Mouse (Mus musculus) lung, adult 2 months (tissue): Measurements from ENCODE around the gene Gna14. TPM values are rescaled to one million over a fixed set of nuclear protein-coding genes. Genes with fewer than 3 reads are reported as not detected.
A peak's percentile ranks its signal among the peaks of the same experiment; 100 is the strongest.

Source experiments
- DNase-seq: peaks from one replicate; pipeline ENCODE4 v3.0.0; 2022
- H3K4me1 ChIP-seq: fragments of 200-500 bp; 2 replicates; pipeline ENCODE4 v1.6.1; 2011; ENCODE audit warnings: low read length; ENCODE audit not compliant: control insufficient read depth, insufficient read depth
- H3K4me3 ChIP-seq: fragments of 200-500 bp; replicated peaks from 2 replicates; pipeline ENCODE3; 2011; ENCODE audit warnings: low read depth, mild to moderate bottlenecking, control low read depth, low read length; ENCODE audit errors: extremely low read depth
- CTCF ChIP-seq: fragments of 200-500 bp; IDR thresholded peaks from 2 replicates; pipeline ENCODE4 v1.5.1; 2011; ENCODE audit warnings: mild to moderate bottlenecking, low read length, control low read depth; ENCODE audit not compliant: insufficient read depth
- POLR2A ChIP-seq: fragments of 200-500 bp; IDR thresholded peaks from 2 replicates; pipeline ENCODE4 v1.6.1; 2011; ENCODE audit warnings: low read depth, mild to moderate bottlenecking, control low read depth, low read length, borderline replicate concordance; ENCODE audit errors: extremely low read depth
- WGBS: fragments of 180-500 bp; shearing (Covaris S2); methylation state at CpG from one replicate; pipeline ENCODE4 v1.1.7; 2018; 5-methylcytosine and 5-hydroxymethylcytosine counted together
- polyA plus RNA-seq: library from polyadenylated mRNA; depleted of rRNA; stranded (reverse); fragments of >200 nt; gene quantifications from 2 replicates; pipeline ENCODE4 v1.2.3, GENCODE M21; 2012

Gna14 gene
- polyA plus RNA-seq, 1 experiment, result 16.5 TPM

DNA sequence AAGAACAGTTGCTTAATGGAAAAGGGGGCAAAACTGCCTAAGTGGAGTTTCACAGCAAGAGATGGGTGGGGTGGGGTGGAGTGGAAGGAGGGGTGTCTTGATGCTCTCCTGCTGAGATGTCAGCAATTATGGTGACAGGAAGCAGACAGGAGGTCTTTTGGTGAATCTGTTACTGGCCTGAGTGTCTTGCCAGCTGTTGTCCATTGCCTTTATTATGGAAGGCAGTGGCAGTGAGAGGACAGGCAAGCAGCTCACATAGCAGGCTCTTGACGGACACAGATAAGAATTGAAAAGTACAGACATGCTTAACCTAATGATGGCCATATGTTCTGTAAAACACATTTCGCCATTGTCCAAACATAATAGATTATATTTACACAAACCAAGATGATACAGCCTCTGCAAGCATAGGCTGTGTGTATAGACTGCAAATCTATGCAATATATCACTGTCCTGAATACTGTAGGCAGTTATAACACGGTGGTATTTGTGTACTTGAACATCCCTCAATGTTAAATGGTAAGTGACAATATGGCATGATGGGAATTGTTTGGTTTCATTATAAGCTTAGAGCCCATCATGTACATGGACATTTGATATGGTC, 92.8 kb downstream of the Gna14 start:
- 73% methylated on average over 3 of the region's 3 CpGs for WGBS

DNA sequence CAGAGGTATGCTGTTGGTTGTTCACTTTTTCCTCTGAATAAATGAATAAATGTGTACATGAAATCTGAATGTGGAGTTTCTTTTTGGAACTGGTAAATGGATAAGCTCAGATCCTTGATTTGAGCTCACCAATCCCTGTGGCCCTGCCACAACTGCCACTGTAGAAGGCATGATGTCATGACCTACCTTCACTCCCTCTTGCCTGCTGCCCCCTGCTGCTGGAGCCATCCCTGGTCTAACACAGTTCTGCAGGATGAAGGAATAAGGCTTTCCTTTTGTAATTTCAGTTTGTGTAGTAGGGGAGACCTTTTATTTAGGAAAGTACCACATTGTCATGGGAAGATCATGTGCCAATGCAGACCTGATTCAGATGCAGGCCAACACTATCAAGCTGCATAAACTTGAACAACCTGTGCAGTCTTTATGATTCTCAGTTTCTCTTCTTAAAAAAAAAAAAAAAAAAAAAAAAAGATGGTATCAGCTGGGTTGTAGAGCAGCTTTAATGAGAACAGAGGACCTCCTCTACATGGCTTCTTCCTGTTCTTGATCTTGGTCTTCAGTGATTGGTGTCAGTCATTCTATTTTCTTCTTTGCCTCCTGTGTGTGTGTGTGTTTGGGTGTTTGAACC, 93.8 kb downstream of the Gna14 start:
- TF ChIP-seq POLR2A, result no peak
- peak; percentile 89 for TF ChIP-seq CTCF
- peak overlapping the region; percentile 24 for H3K4me3 ChIP-seq
- peaks cover 5% of the 10 kb centered on the region; the same call in 1 of the 2 replicates for H3K4me1 ChIP-seq
- peak; percentile 49 for DNase-seq

More for the DNA sequence above, 92.8 kb downstream of the Gna14 start:
- no peak for DNase-seq
- Histone ChIP-seq H3K4me1 (peaks cover 5% of the 10 kb centered on the region; the same call in 1 of the 2 replicates), H3K4me3 (no peak overlapping the region)
- TF ChIP-seq CTCF, result no peak
- TF ChIP-seq POLR2A, result no peak

DNA sequence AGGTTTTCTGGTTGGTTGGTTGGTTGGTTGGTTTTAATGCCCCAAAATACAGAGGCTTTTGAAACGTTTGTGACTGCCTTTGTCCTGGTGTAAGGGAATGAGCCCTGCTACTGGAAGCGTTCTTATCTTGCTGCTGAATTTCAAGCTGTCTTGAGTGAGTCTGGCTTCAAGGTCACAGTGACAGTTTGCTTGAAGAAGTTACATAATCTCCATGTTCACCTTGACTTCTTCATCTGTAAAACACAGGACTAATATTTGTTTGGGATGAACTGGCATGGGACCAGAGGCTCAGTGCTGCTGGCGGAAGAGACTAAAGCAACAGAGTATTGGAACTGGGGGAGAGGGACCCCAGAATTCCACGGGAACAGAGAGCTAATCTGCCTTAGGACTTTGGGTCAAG, 94.4 kb downstream of the Gna14 start:
- Histone ChIP-seq H3K4me3 (no peak overlapping the region), H3K4me1 (peaks cover 5% of the 10 kb centered on the region; the same call in 1 of the 2 replicates)
- 76% methylated on average over 4 of the region's 4 CpGs for WGBS
- TF ChIP-seq CTCF (no peak), POLR2A (no peak)
- no peak for DNase-seq

DNA sequence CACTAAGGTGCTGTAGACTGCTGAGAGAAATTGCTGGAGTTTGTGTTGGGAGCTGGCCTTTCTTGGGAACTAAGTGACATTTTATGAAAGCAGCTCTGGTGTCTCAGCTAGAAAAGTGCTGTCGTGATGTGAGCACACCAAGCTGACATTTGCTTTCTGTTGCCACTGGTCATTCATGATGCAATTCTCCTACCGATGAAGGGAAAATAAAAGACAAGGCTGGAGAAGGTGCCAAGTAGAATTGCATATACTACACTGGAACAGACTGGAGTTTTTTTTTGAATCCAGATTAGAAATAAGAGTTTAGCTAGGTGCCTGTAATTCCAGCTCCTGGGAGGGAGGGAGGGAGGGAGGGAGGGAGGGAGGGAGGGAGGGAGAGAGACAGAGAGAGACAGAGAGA, 98.7 kb downstream of the Gna14 start:
- DNase-seq, result no peak
- Histone ChIP-seq H3K4me3 (no peak overlapping the region), H3K4me1 (no peaks in the 10 kb centered on the region; the same call in 1 of the 2 replicates)
- WGBS, result 66% methylated on average over 2 of the region's 2 CpGs
- no peak for TF ChIP-seq POLR2A
- TF ChIP-seq CTCF, result no peak

DNA sequence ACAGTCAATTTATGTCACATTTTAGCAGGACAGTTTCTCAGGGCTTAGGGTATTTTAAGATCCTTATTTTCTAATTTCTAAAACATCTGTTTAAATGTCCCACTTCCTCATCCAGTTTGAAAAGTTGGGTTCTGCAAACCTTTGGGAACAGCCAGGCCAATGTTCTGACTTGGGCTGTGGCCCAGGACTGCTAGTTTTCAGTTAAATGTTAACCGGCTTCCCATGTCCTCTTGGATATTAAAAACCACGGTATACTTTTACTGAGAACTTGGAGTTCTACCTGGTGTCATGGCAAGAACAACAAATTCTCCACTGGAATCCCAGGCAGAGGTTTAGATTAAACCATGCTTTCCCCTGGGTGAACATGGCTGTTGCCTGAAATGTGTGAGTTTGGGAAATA, 102.9 kb downstream of the Gna14 start:
- WGBS, result 73% methylated on average over 2 of the region's 2 CpGs
- Histone ChIP-seq H3K4me1 (no peaks in the 10 kb centered on the region; the same call in 1 of the 2 replicates), H3K4me3 (no peak overlapping the region)
- DNase-seq, result no peak
- TF ChIP-seq CTCF (no peak), POLR2A (no peak)

DNA sequence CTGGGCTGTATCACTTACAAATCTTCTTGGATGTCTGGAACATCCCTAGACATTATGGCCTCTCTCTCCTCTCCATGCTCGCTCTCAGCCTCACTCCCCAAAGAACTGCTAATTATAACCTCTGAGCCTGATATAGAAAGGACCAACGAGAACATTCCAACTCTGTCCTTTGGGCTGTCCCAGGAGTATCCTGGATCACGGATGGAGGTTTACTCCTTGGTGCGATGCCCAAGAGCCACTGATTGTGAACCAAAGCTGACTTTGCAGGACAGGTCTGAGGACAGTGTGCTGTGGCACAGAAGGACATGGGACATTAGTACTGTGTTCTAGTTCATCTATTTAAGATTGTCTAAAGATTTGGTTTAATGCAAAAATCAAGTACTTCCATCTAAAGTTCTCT, 108.1 kb downstream of the Gna14 start:
- TF ChIP-seq POLR2A, result no peak
- no peak for TF ChIP-seq CTCF
- no peak for DNase-seq
- Histone ChIP-seq H3K4me1 (no peaks in the 10 kb centered on the region), H3K4me3 (no peak overlapping the region)
- WGBS, result 83% methylated on average over 4 of the region's 4 CpGs

DNA sequence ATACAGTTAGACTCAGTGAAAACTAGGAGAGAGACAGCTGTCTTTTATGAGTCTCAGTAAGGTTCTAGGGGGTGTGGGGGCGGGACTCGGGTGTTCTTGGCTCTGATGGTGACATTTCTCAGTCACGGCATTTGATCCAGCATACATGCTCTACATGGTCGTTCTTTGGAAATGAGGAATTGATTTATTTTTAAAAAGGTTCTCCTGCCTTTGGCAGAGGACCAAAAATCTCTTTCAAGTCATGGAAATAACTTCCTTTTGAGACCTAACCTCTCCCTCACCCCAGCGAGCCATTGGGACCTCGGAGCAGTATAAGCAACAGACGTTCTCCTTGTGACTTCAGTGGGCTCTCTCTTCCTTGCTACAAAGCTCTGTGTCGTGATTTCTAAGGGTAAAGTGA, 121.4 kb downstream of the Gna14 start:
- no peak for DNase-seq
- TF ChIP-seq POLR2A, result no peak
- TF ChIP-seq CTCF, result no peak
- 34% methylated on average over 8 of the region's 8 CpGs for WGBS
- peaks cover 4% of the 10 kb centered on the region for H3K4me1 ChIP-seq
- H3K4me3 ChIP-seq, result no peak overlapping the region

DNA sequence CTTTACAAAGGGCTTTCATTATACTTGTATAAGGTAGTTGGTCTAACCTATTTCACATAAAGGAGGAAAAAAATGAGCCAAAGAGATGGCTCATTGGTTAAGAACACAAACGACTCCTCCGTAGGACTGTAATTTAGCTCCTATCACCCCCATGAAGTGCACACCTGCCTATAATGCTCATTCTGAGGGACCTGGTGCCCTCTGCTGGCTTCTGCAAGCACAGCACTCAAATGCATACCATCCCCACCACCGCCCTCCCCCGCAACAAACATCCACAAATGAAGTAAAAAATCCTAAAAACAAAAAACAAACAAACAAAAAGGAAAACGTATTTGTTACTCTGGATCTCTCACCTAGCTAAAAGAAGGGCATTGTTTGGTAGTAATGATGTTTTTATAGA, 122.4 kb downstream of the Gna14 start:
- no peak for DNase-seq
- WGBS, result 80% methylated on average over 5 of the region's 5 CpGs
- Histone ChIP-seq H3K4me1 (peaks cover 8% of the 10 kb centered on the region), H3K4me3 (no peak overlapping the region)
- peak; percentile 71 for TF ChIP-seq CTCF
- no peak for TF ChIP-seq POLR2A

DNA sequence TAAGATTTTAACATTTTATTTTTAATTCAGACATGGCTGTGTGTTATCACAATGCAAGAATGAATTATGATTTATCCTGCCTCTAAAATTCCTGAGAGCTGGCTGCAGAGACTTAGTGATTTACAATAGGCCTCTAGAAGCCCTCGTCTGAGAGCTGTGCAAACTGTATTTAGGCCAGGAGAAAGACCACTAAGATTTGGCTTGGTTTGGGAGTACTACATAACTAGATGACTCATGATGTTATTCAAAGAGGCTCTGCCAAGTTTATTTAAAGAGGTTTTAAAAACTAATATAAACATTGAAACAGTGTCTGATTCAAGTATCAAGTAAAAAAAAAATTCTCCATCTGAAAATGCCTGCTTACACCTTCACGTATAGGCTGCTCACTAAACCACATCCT, 123.0 kb downstream of the Gna14 start:
- Histone ChIP-seq H3K4me3 (no peak overlapping the region), H3K4me1 (peaks cover 8% of the 10 kb centered on the region)
- no peak for DNase-seq
- 42% methylated on average over 2 of the region's 2 CpGs for WGBS
- no peak for TF ChIP-seq POLR2A
- no peak for TF ChIP-seq CTCF

DNA sequence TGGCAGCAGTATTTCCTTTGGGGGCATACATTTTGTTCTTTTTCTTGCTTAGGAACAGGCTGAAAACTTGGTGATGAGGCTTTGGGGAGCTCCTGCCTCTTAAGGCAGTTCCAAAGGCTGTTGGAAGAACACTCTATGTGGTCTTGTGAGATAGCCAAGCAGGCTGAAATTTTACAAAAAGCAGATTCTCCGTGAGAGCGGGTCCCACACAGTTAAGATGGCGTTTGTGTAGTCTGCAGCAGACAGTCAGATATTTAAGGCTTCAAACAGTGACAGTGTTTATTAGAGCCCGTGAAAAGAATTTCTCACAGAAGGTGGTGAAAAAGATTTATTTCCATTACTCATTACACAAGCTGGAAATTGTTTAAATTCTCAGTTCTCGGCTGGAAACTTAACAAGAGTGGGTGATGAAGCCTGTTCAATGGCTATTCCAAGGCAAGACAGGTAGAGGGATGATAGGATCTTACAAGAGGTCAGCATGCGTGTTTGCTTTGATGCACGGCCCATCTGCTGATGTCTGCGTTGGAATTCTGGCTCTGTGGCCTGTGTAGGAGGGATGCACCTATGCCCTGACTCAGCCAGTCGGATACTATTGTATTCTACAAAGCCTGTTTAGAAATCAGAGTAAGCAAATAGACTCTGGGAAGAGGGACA, 123.8 kb downstream of the Gna14 start:
- no peak for DNase-seq
- 68% methylated on average over 9 of the region's 9 CpGs for WGBS
- no peak overlapping the region for H3K4me3 ChIP-seq
- peaks cover 9% of the 10 kb centered on the region for H3K4me1 ChIP-seq
- TF ChIP-seq POLR2A, result no peak
- no peak for TF ChIP-seq CTCF

DNA sequence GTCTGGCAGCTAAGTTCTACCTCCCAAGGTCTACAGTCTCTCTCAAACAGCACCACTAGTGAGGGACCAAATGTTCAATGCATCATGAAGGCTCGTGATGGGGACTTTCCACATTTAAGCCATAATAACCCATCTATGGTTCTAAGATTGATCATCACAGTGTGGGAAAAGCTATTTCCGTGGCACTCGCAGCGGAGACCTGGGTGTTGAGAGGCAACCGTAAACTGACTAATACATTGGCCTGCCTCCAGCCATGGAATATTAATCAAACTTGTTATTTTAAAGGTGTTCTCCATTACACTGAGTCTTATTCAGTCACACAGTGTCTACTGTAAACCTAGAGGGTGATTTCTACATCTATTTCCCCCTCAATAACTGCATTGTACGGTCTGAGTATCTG, 127.1 kb downstream of the Gna14 start:
- Histone ChIP-seq H3K4me1 (peaks cover 5% of the 10 kb centered on the region; the same call in 1 of the 2 replicates), H3K4me3 (no peak overlapping the region)
- WGBS, result 73% methylated on average over 6 of the region's 6 CpGs
- DNase-seq, result no peak
- TF ChIP-seq CTCF (no peak), POLR2A (no peak)
